Mouse (Mus musculus): Measurements from ENCODE around the gene Nt5c2. TPM values are rescaled to one million over a fixed set of nuclear protein-coding genes. Genes with fewer than 3 reads are reported as not detected.

The Nt5c2 gene
- polyA plus RNA-seq, 1 experiment from 2014 or later = 61.0 TPM

DNA sequence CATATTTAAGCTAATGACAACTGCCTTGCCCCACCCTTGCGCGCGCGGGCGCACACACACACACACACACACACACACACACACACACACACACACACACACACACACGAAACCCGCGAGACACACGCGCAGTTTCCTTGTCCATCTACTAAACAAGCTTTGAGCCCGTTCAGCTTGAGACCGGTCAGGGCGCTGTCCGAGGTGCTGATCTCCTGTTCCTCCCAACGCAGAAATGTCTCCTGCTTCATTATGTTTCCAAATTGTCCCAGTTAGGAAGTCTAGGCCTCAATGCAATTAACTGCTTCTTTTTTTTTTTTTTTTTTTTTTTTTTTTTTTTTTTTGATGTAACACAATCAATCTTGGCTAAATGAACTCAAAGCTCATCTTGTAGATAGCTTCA lies 1.5 kb upstream of the Nt5c2 start:
- H3K36me3 ChIP-seq = no peaks in the 10 kb centered on the region

DNA sequence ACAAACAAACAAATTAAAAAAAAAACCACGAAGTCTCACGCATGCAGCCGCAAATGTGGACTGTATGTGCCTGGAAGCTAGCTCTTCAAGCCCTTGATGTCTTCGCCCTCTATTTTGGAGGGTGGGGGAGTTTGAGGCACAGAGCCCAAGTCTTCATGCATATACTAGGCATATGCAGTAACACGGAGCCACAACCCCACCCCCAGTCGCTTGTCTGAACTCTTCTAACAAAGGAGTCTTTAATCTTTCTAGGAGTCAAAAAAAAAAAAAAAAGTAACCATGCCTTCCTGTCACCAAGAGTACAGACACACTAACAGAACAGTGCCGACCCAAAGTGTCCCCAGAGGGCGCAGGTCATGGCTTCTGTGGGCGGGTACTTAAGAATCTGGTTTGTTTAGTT lies 1.0 kb upstream of the Nt5c2 start:
- 4% methylated on average over 9 of the region's 9 CpGs for WGBS (ENCODE audit: insufficient replicate concordance)
- Histone ChIP-seq H3K27ac (no peak overlapping the region), H3K4me1 (replicated peaks) (peaks cover 17% of the 10 kb centered on the region), H3K4me2 (no peak overlapping the region), H3K27me3 (peaks cover 89% of the 10 kb centered on the region), H3K9me3 (replicated peaks) (no peaks in the 10 kb centered on the region), H3K36me3 (no peaks in the 10 kb centered on the region), H3K4me3 (replicated peaks) (no peak overlapping the region), H3K9ac (no peak overlapping the region)
- DNase-seq = no peak
- no peak for ATAC-seq (ENCODE audit: low read depth)

More for the DNA sequence above, 1.5 kb upstream of the Nt5c2 start:
- H3K4me2 ChIP-seq = no peak overlapping the region
- no peak overlapping the region for H3K9ac ChIP-seq
- H3K27ac ChIP-seq = no peak overlapping the region
- DNase-seq (peak; percentile 44), ATAC-seq (ENCODE audit: low read depth) (no peak)
- WGBS (ENCODE audit: insufficient replicate concordance) = 2% methylated on average over 14 of the region's 15 CpGs
- H3K9me3 ChIP-seq (replicated peaks) = no peaks in the 10 kb centered on the region
- H3K4me1 ChIP-seq (replicated peaks) = peaks cover 17% of the 10 kb centered on the region
- H3K4me3 ChIP-seq (replicated peaks) = no peak overlapping the region
- peaks cover 91% of the 10 kb centered on the region for H3K27me3 ChIP-seq

DNA sequence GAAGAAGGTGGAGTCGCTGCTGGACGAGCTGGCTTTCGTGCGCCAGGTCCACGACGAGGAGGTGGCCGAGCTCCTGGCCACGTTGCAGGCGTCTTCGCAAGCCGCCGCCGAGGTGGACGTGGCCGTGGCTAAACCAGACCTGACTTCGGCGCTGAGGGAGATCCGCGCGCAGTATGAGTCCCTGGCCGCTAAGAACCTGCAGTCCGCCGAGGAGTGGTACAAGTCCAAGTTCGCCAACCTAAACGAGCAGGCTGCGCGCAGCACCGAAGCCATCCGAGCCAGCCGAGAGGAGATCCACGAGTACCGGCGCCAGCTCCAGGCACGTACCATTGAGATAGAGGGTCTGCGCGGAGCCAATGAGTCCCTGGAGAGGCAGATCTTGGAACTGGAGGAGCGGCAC lies 443 bp upstream of the Nt5c2 start:
- Histone ChIP-seq H3K36me3 (no peaks in the 10 kb centered on the region), H3K4me2 (peak overlapping the region; percentile 64), H3K4me1 (replicated peaks) (peaks cover 17% of the 10 kb centered on the region), H3K9me3 (replicated peaks) (no peaks in the 10 kb centered on the region), H3K27me3 (peaks cover 92% of the 10 kb centered on the region), H3K9ac (no peak overlapping the region), H3K4me3 (replicated peaks) (peak overlapping the region; percentile 52), H3K27ac (no peak overlapping the region)
- ATAC-seq (ENCODE audit: low read depth) (no peak), DNase-seq (no peak)
- WGBS (ENCODE audit: insufficient replicate concordance) = 6% methylated on average over 37 of the region's 37 CpGs

DNA sequence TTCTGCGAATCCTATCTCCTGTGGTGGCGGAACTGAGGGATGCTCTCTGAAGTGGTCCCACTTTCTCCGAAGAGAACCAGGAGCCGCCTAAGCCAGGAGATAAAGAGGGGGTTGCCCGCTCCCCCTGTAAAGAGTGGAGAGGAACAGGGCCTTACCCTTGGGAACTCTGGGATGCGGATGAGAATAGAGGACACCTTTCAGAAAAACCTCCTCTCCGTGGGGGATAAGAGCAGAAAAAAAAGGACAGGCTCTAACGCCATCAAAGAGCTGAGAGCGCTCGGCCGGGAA lies 850 bp downstream of the Nt5c2 start:
- WGBS (ENCODE audit: insufficient replicate concordance) = 3% methylated on average over 11 of the region's 11 CpGs
- peak overlapping the region; percentile 52 for H3K4me3 ChIP-seq (replicated peaks)
- peaks cover 92% of the 10 kb centered on the region for H3K27me3 ChIP-seq
- no peak overlapping the region for H3K27ac ChIP-seq
- no peaks in the 10 kb centered on the region for H3K36me3 ChIP-seq
- ATAC-seq (ENCODE audit: low read depth) (no peak), DNase-seq (no peak)
- peaks cover 17% of the 10 kb centered on the region for H3K4me1 ChIP-seq (replicated peaks)
- H3K9me3 ChIP-seq (replicated peaks) = no peaks in the 10 kb centered on the region
- H3K4me2 ChIP-seq = peak overlapping the region; percentile 64
- no peak overlapping the region for H3K9ac ChIP-seq

DNA sequence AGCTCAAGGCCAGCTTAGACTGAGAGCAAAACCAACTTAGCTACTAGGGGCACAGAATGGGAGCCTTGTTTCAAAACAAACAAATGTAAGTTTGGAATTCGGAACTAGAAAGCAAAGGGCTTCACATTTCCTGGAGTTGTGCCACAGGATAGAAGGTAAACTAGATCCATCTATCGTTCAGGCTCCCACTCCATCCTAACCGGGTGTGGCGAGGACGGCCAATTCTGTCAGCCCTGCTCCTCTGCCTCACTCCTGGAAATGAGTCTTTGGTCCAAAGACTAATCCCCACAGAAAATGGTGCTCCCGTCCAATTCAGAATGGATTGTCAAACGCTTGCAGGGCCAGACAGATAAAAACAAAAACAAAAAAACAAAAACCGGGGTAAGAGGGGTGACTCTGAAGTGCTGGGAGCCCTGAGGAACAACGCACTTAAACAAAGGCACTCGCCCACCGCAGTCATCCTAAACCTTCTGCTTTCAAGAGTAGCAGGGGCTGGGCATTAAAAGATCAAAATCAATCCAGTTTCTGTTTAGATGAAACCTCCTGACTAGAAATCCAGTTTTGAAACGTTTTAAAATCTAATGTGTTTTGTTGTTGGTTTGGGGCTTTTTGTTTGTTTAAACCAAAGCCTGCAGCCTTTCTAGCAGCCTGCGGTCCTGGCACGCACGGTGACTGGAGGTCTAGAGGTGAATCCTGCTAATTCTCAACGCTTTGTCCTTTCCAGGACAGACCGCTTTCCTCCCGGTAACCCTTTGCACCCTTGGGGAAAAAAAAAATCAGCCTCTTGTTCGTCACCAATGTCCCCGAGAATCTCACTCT lies 1.4 kb downstream of the Nt5c2 start:
- H3K36me3 ChIP-seq = no peaks in the 10 kb centered on the region
- H3K4me2 ChIP-seq = no peak overlapping the region
- DNase-seq (no peak), ATAC-seq (ENCODE audit: low read depth) (no peak)
- H3K9me3 ChIP-seq (replicated peaks) = no peaks in the 10 kb centered on the region
- no peak overlapping the region for H3K27ac ChIP-seq
- H3K4me3 ChIP-seq (replicated peaks) = 0 out of 2 replicates have a peak overlapping the region, but pooled peaks have one; percentile 52
- peaks cover 89% of the 10 kb centered on the region for H3K27me3 ChIP-seq
- no peak overlapping the region for H3K9ac ChIP-seq
- H3K4me1 ChIP-seq (replicated peaks) = peaks cover 17% of the 10 kb centered on the region
- 16% methylated on average over 20 of the region's 20 CpGs for WGBS (ENCODE audit: insufficient replicate concordance)

DNA sequence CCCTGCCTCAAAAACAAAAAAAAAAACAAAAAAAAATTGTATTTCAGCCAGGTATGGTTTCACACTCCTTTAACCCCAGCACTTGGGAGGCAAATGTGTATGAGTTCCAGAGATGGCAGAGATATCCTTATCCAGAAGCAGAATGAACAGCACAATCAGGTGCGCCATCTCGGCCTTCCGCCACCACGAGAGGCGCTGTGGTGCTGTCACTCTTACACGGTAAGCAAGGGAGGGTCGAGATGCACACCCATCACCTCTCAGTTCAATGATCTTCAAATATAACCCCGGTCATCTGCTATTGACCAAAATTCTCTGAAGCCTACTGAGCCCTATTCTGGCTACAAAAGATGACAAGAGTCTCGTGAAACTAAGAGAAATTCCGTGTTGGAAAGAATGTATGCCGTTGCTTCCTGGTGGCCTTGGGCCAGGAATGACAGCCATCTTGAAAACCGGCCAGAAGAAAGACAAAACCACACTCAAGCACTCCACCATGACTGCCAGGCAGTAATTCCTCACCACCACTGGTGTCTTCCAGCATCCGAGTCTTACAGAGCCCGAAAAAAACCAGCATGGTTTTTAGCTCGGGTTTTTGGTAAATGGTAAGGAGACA lies 2.3 kb downstream of the Nt5c2 start:
- DNase-seq (no peak), ATAC-seq (ENCODE audit: low read depth) (no peak)
- H3K27ac ChIP-seq = no peak overlapping the region
- no peak overlapping the region for H3K4me2 ChIP-seq
- H3K36me3 ChIP-seq = no peaks in the 10 kb centered on the region
- no peaks in the 10 kb centered on the region for H3K9me3 ChIP-seq (replicated peaks)
- H3K4me1 ChIP-seq (replicated peaks) = peaks cover 17% of the 10 kb centered on the region
- H3K9ac ChIP-seq = no peak overlapping the region
- no peak overlapping the region for H3K4me3 ChIP-seq (replicated peaks)
- WGBS (ENCODE audit: insufficient replicate concordance) = 71% methylated on average over 15 of the region's 15 CpGs
- H3K27me3 ChIP-seq = peaks cover 86% of the 10 kb centered on the region

DNA sequence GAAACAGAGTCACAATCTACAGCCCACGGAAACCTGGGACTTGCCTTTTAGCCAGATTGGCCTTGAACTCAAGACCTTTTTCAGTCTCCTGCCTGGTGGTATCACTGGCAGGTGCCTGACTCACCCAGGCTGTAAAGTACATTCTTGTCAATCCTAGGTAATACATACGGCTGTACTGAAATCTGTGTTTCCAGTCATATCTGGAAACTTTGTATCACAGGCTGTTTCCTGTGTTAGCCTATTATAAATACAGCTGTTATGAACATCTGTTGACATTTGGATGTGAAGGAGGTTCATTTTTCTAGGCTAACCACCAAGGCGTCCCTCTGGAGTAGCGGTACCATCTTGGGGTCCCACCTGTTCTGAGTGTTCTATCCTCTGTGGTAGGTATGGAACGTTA lies 5.0 kb downstream of the Nt5c2 start:
- Histone ChIP-seq H3K4me1 (replicated peaks) (peaks cover 10% of the 10 kb centered on the region), H3K4me2 (no peak overlapping the region), H3K9ac (no peak overlapping the region), H3K9me3 (replicated peaks) (no peaks in the 10 kb centered on the region), H3K4me3 (replicated peaks) (no peak overlapping the region), H3K36me3 (no peaks in the 10 kb centered on the region), H3K27ac (no peak overlapping the region), H3K27me3 (peaks cover 64% of the 10 kb centered on the region)
- no peak for ATAC-seq (ENCODE audit: low read depth)
- no peak for DNase-seq
- 71% methylated on average over 5 of the region's 5 CpGs for WGBS (ENCODE audit: insufficient replicate concordance)

DNA sequence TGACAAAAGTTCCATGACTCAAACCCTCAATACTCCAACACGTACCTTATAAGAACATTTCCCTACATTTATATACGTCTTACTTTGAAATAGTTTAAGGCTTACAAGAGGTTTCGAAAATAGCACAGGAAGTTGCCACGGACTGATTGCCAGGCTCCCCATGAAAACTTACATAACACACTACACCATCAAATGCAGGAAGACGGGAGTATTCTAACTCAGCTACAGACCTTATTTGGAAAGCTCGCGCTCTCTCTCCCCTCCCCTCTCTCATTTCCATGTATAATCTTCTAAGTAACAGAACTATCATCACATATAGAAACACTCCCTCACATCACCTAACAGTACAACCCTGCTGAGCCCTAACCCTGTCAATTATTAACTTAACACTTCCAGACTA lies 5.5 kb downstream of the Nt5c2 start:
- H3K9me3 ChIP-seq (replicated peaks) = no peaks in the 10 kb centered on the region
- H3K9ac ChIP-seq = no peak overlapping the region
- H3K4me1 ChIP-seq (replicated peaks) = peaks cover 4% of the 10 kb centered on the region
- DNase-seq = no peak
- no peak overlapping the region for H3K27ac ChIP-seq
- WGBS (ENCODE audit: insufficient replicate concordance) = 62% methylated on average over 7 of the region's 7 CpGs
- no peak overlapping the region for H3K4me3 ChIP-seq (replicated peaks)
- peaks cover 59% of the 10 kb centered on the region for H3K27me3 ChIP-seq
- no peak for ATAC-seq (ENCODE audit: low read depth)
- H3K36me3 ChIP-seq = no peaks in the 10 kb centered on the region
- H3K4me2 ChIP-seq = no peak overlapping the region

DNA sequence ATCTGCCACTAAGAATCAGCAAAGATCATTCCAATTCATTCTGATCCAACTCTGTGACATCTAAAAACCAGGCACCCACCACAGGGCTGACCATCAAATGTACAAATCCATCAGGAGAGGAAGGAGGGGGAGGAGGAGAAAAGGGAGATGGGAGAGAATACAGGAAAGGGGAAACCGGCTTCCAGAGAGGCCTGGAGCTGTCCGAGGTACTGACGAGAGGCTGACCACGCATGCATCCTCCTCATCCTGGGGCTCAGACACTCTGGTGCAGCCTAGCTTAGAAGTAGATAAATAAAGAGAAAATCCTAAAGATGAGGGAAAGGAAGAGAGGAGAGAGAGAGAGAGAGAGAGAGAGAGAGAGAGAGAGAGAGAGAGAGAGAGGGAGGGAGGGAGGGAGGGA lies 8.6 kb downstream of the Nt5c2 start:
- DNase-seq = no peak
- 2% methylated on average over 4 of the region's 4 CpGs for WGBS (ENCODE audit: insufficient replicate concordance)

DNA sequence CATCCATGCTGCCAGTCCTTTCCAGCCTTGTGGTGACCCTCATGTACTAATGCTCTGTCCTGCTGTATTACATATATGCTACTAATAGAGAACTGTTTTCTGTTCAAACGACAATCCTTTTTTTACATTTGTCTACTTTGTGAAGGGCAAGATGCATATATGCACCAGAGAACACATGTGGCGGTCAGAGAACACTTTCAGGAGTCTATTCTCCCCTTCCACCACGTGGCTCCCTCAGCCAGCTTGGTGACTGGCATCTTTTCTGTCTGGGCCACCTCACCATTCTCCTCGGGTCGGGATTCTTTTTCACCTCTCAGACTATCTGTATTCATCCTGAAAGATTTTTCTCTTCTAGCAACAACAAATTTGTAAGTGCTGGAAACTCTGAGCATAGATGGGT lies 9.1 kb downstream of the Nt5c2 start:
- no peak overlapping the region for H3K4me2 ChIP-seq
- no peak overlapping the region for H3K4me3 ChIP-seq (replicated peaks)
- ATAC-seq (ENCODE audit: low read depth) (no peak), DNase-seq (no peak)
- 32% methylated on average over 5 of the region's 5 CpGs for WGBS (ENCODE audit: insufficient replicate concordance)
- H3K27me3 ChIP-seq = peaks cover 25% of the 10 kb centered on the region
- H3K27ac ChIP-seq = no peak overlapping the region
- H3K4me1 ChIP-seq (replicated peaks) = no peaks in the 10 kb centered on the region
- no peak overlapping the region for H3K9ac ChIP-seq
- H3K9me3 ChIP-seq (replicated peaks) = no peaks in the 10 kb centered on the region
- no peaks in the 10 kb centered on the region for H3K36me3 ChIP-seq

More for the DNA sequence above, 8.6 kb downstream of the Nt5c2 start:
- no peak for ATAC-seq (ENCODE audit: low read depth)
- Histone ChIP-seq H3K27me3 (peaks cover 29% of the 10 kb centered on the region), H3K4me3 (replicated peaks) (no peak overlapping the region), H3K9ac (no peak overlapping the region), H3K36me3 (no peaks in the 10 kb centered on the region), H3K4me1 (replicated peaks) (no peaks in the 10 kb centered on the region), H3K27ac (no peak overlapping the region), H3K4me2 (no peak overlapping the region), H3K9me3 (replicated peaks) (no peaks in the 10 kb centered on the region)

DNA sequence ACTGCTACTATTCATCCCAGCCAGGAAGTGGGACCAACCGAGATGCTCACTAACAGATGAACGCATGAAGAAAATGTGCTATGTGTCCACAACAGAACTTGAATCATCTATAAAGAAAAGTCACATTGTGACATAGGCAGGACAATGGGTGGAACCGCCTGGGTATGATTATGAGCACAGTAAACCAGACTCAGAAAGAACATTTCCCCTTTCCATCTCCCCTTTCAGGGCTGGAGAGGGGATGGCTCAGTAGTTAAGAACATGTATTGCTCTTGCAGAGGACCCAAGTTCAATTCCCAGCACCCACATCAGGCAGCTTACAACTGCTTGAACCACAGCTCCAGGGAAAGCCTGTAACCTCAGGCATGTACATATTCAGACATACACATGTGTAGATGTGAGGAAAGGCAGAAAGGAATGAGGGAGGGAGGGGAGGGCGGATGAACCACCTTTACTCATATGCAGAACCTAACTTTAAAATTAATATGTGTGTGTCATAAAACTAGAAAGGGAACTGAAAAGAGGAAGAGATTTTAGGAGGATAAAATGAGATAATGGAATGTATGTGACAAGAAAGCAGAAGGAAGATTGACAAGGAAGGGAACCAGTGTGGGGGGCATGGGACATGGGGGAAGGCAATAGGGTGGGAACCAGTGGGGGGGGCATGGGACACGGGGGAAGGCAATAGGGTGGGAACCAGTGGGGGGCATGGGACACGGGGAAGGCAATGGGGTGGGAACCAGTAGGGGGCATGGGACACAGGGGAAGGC lies 11.0 kb downstream of the Nt5c2 start:
- H3K4me3 ChIP-seq (replicated peaks) = no peak overlapping the region
- H3K4me2 ChIP-seq = no peak overlapping the region
- DNase-seq (no peak), ATAC-seq (ENCODE audit: low read depth) (no peak)
- peaks cover 12% of the 10 kb centered on the region for H3K4me1 ChIP-seq (replicated peaks)
- H3K36me3 ChIP-seq = no peaks in the 10 kb centered on the region
- H3K27me3 ChIP-seq = peaks cover 10% of the 10 kb centered on the region; the same call in 1 of the 2 replicates
- H3K27ac ChIP-seq = no peak overlapping the region
- WGBS (ENCODE audit: insufficient replicate concordance) = 57% methylated on average over 6 of the region's 6 CpGs
- no peak overlapping the region for H3K9ac ChIP-seq
- H3K9me3 ChIP-seq (replicated peaks) = no peaks in the 10 kb centered on the region

Data from liver, embryonic 13.5 days (tissue).